14 mouse cellular contexts compared by ENCODE assay signal in the genomic region with DNA sequence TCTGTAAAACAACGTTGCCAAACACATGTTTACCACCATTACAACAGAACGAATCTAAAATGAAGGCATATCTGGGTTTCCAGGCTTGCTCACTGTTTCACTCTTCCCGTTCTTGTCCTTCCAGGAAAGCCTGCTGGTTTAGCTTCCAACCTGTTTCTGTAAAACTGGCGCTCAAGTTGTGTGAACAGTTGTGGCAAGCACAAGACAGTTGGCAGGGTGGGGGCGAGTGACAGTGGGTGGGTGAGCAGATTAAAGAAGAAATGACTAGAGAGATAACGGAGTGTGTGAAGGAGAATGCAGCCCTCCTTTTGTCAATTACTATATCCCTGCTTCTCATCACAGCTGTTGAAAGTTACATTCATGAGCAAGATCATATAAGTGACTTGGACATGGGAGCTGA. TPM values are rescaled to one million over a fixed set of nuclear protein-coding genes. Genes with fewer than 3 reads are reported as not detected.
A peak's percentile ranks its signal among the peaks of the same experiment; 100 is the strongest.
DNase-seq lines count a peak whose midpoint lies in the region; ATAC-seq lines count a peak whose summit lies in the region.
"Had no signal": no experiment of that assay in that cellular context is flagged by ENCODE, and none has a peak within 500 bp of the region (broad histone marks: within the 10 kb centered on the region; RNA-seq: fewer than 3 reads in every experiment).

No protein-coding gene starts in this region.

- H3K9ac ChIP-seq in midbrain, embryonic 15.5 days: no peak overlapping the region
- H3K9ac ChIP-seq: heart, embryonic 15.5 days; limb, embryonic 13.5 days; lung, embryonic 15.5 days; midbrain, embryonic 12.5 days had no signal

- H3K4me3 ChIP-seq in midbrain, embryonic 15.5 days: peak overlapping the region; percentile 61; the same call in 1 of the 2 replicates
- no peak overlapping the region for H3K4me3 ChIP-seq in midbrain, embryonic 10.5 days
- H3K4me3 ChIP-seq: heart, embryonic 15.5 days; limb, embryonic 13.5 days; lung, embryonic 15.5 days had no signal

- WGBS in midbrain, embryonic 15.5 days: 84% methylated on average over 6 of the region's 6 CpGs
- WGBS in midbrain, embryonic 10.5 days: 89% methylated on average over 6 of the region's 6 CpGs

- no peak overlapping the region for H3K27ac ChIP-seq in midbrain, embryonic 15.5 days
- no peak overlapping the region for H3K27ac ChIP-seq in midbrain, embryonic 10.5 days (replicated peaks)
- H3K27ac ChIP-seq: heart, embryonic 15.5 days; limb, embryonic 13.5 days; lung, embryonic 15.5 days; midbrain, embryonic 12.5 days had no signal

- peak overlapping the region; percentile 79; the same call in 1 of the 2 replicates for H3K4me2 ChIP-seq in midbrain, embryonic 15.5 days
- H3K4me2 ChIP-seq: heart, embryonic 15.5 days; limb, embryonic 13.5 days; lung, embryonic 15.5 days had no signal

- H3K9me3 ChIP-seq in midbrain, embryonic 15.5 days: no peaks in the 10 kb centered on the region
- no peaks in the 10 kb centered on the region for H3K9me3 ChIP-seq in midbrain, embryonic 10.5 days (replicated peaks)
- H3K9me3 ChIP-seq: heart, embryonic 15.5 days; limb, embryonic 13.5 days; lung, embryonic 15.5 days; midbrain, embryonic 12.5 days had no signal

- intact Hi-C loops in left cerebral cortex, postnatal 25 days (cut with DNase I): loop anchor here (1.0 to 5.0 kb wide), 5 partner anchors 21 to 216 kb away; partner anchors contain the start of gene Cldn11
- intact Hi-C loops in heart, postnatal 14 days (cut with DNase I): no loop called here

- ATAC-seq in midbrain, embryonic 15.5 days (replicated peaks): no peak

- H3K4me1 ChIP-seq in midbrain, embryonic 15.5 days: peaks cover 14% of the 10 kb centered on the region; the same call in 1 of the 2 replicates
- peaks cover 17% of the 10 kb centered on the region for H3K4me1 ChIP-seq in midbrain, embryonic 10.5 days
- H3K4me1 ChIP-seq: lung, embryonic 15.5 days had no signal

- no peak for DNase-seq in midbrain, embryonic 10.5 days (ENCODE audit: low spot score)
- DNase-seq in layer of hippocampus, adult 18-20 months (ENCODE audit: low spot score in 2 of 2): peak; percentile 77 to 86
- DNase-seq in left cerebral cortex, postnatal 25 days (ENCODE audit: low spot score in 2 of 2): peak; percentile 47 to 89
- DNase-seq in embryo, embryonic 9.5 days (ENCODE audit: extremely low spot score): no peak
- no peak for DNase-seq in heart, postnatal 14 days
- DNase-seq in spleen, postnatal 14 days (ENCODE audit: low spot score in 2 of 2): no peak
- DNase-seq: kidney, adult 9 months; thymus, postnatal 4 days had no signal

- no peaks in the 10 kb centered on the region for H3K27me3 ChIP-seq in midbrain, embryonic 15.5 days (replicated peaks)
- peaks cover 37% of the 10 kb centered on the region for H3K27me3 ChIP-seq in midbrain, embryonic 10.5 days (ENCODE audit: low read depth, poor library complexity, severe bottlenecking)
- H3K27me3 ChIP-seq: CH12.LX had no signal

- H3K36me3 ChIP-seq in midbrain, embryonic 15.5 days (replicated peaks): no peaks in the 10 kb centered on the region
- no peaks in the 10 kb centered on the region for H3K36me3 ChIP-seq in midbrain, embryonic 10.5 days
- H3K36me3 ChIP-seq: heart, embryonic 15.5 days; limb, embryonic 13.5 days; lung, embryonic 15.5 days; midbrain, embryonic 12.5 days had no signal

RNA-seq across cellular contexts. Expression of gene Slc7a14, which starts 2.2 kb away (rescaled TPM):
- polyA plus RNA-seq in midbrain, embryonic 15.5 days (2015; fragmentation: Nextera tagmentation; extraction: Ambion mirVana): 6.6 and 7.7 TPM in 2 replicates
- 0.39 and 0.53 TPM in 2 replicates for polyA plus RNA-seq in midbrain, embryonic 10.5 days (2016; fragmentation: Nextera tagmentation; extraction: Ambion mirVana)
- 10 to 100 TPM; 92.2 to 93.7 TPM for total RNA-seq in layer of hippocampus, adult 18-20 months (2021)
- 10 to 100 TPM; 52.1 to 52.6 TPM for total RNA-seq in left cerebral cortex, postnatal 25 days (2021)
- total RNA-seq in heart, postnatal 14 days (2021): under 1 TPM; 0.10 to 0.12 TPM
- total RNA-seq: CH12.LX had no signal

Comparison
In these comparisons a context has a peak if more than half of its experiments do, and no peak if none do; other contexts are left out.
1. DNase-seq: peak in layer of hippocampus, adult 18-20 months (2 of 2) and left cerebral cortex, postnatal 25 days (2 of 2); none in midbrain, embryonic 10.5 days (single experiment), embryo, embryonic 9.5 days (single experiment), heart, postnatal 14 days (0 of 2) and spleen, postnatal 14 days (0 of 2).
2. RNA of gene Slc7a14, which starts 2.2 kb away (total RNA-seq): 92.2 to 93.7 TPM in layer of hippocampus, adult 18-20 months and 52.1 to 52.6 TPM in left cerebral cortex, postnatal 25 days; 0.10 to 0.12 TPM in heart, postnatal 14 days; every median in the first group is over 10 times any median in the second.